Mouse (Mus musculus) ovary, adult 18-20 months (tissue): ENCODE measurements around the gene Scgb2b21.
"Not testable (repeated sequence)": the region's sequence is repeated elsewhere in the genome, so short reads cannot be mapped to it uniquely, and the experiment has no call there.

Experiments used
- DNase-seq: peaks from one replicate; pipeline ENCODE4 v3.0.0; 2022; ENCODE audit warnings: low spot score, mixed read lengths

Scgb2b21 gene

DNA sequence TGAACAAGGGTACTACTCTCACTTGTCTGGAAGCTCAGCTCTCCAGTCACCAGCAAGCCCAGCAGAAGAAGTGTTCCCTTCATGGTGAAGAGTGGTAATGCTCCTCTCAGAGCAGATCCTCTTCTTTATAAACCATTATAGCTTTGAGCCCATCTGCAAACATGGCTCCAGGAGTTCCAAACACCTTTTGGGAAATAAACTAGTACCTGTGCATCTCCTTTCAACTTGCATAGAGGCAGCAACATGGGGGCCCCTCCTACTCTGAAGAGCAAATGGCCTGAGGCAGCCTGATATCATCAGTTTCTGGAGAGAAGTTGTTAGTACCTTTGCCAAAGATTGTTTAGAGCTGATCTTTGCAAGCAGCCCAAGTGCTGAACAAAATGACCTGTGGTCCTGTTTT, at the start of gene Scgb2b21:
Gene Scgb2b21, minus strand, starts transcription at position 101 of the 400 bp plus-strand sequence.
- DNase-seq = no peak

DNA sequence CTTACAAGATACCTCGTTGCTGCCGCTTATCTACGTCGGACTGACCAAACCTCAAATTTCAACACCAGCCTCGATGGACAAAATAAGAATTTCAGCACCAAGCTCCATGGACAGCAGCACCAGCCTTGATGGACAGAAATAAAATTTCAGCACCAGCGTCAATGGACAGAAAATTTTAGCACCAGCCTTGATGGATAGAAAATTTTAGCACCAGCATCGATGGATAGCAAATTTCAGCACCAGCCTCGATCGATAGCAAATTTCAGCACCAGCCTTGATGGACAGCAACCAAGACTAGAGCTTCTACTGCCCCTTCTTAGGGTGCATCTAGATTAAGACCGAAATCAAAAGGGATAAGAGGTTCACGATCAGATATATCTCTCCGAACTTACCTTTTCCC, 23.2 kb upstream of the Scgb2b21 start:
- not testable (repeated sequence) for DNase-seq
